1 mouse cellular context compared by ENCODE assay signal in genomic region chr6:124732476-124733370, GRCm38 (mm10).
TF ChIP-seq lines count a peak whose summit lies in the region.

No protein-coding gene starts in this region.

TF ChIP-seq in CH12.LX, 34 proteins besides CTCF, POLR2A, EP300 and RAD21 (continued from another document):
- TF ChIP-seq TCF12 (IDR thresholded peaks at IDR 0.05; ENCODE audit: low read depth, low read length), result peak; percentile 92; the same call in 1 of the 2 replicates
- peak; percentile 92 for TF ChIP-seq ZMIZ1 (IDR thresholded peaks at IDR 0.05; ENCODE audit: low read depth, low read length)
- TF ChIP-seq USF2 (conservative IDR thresholded peaks at IDR 0.05; ENCODE audit: low read depth, low read length), result no peak
- no peak for TF ChIP-seq ZNF384 (IDR thresholded peaks at IDR 0.05; ENCODE audit: low read depth, low read length)
- peak; percentile 50; the same call in 1 of the 2 replicates for TF ChIP-seq CHD1 (IDR thresholded peaks at IDR 0.05; ENCODE audit: low read depth, low read length)
- peak; percentile 78 for TF ChIP-seq ETS1 (conservative IDR thresholded peaks at IDR 0.05; ENCODE audit: low read depth, low read length)
- no peak for TF ChIP-seq PAX5 (IDR thresholded peaks at IDR 0.05; ENCODE audit: low read length)
- no peak for TF ChIP-seq ZC3H11A (IDR thresholded peaks at IDR 0.05; ENCODE audit: low read depth, low read length)
- TF ChIP-seq MAFK (IDR thresholded peaks at IDR 0.05; ENCODE audit: insufficient replicate concordance, low read length), result 0 out of 2 replicates have a peak, but pooled peaks have one; percentile 33
- TF ChIP-seq ZKSCAN1 (IDR thresholded peaks at IDR 0.05; ENCODE audit: borderline replicate concordance, low read depth, low read length), result peak; percentile 20; the same call in 1 of the 2 replicates
- peak; percentile 77 for TF ChIP-seq ELF1 (IDR thresholded peaks at IDR 0.05; ENCODE audit: low read depth, low read length)
- TF ChIP-seq MAZ (IDR thresholded peaks at IDR 0.05; ENCODE audit: low read depth, low read length), result peak; percentile 77; the same call in 1 of the 2 replicates
- no peak for TF ChIP-seq E2F4 (IDR thresholded peaks at IDR 0.05; ENCODE audit: insufficient replicate concordance, low read depth, low read length)
- TF ChIP-seq GABPA (IDR thresholded peaks at IDR 0.05; ENCODE audit: insufficient replicate concordance, low read depth, low read length), result no peak
- TF ChIP-seq MAX (IDR thresholded peaks at IDR 0.05; ENCODE audit: low read length), result peak; percentile 80
- peak; percentile 96 for TF ChIP-seq SIN3A (IDR thresholded peaks at IDR 0.05; ENCODE audit: low read length)
- no peak for TF ChIP-seq JUN (IDR thresholded peaks at IDR 0.05; ENCODE audit: insufficient read depth, low read depth, low read length)
TF ChIP-seq in CH12.LX: peak in this region for 24.
